Mouse (Mus musculus): ENCODE measurements around the gene Actr8. TPM values are rescaled to one million over a fixed set of nuclear protein-coding genes. Genes with fewer than 3 reads are reported as not detected.

Actr8 gene
- total RNA-seq (2018; cell fraction: chromatin; rRNA removed), result 100 to 1,000 TPM in 9 of 26 experiments, 10 to 100 TPM in 17; 12.9 to 182 (median 71.3) TPM
- total RNA-seq (2018; cell fraction: cytosol; rRNA removed), result 10 to 100 TPM; 10.4 to 30.2 (median 21.8) TPM
- total RNA-seq (2018; cell fraction: nucleus; rRNA removed), result 100 to 1,000 TPM in 2 of 26 experiments, 10 to 100 TPM in 24; 10.4 to 130 (median 36.2) TPM
- polyA plus RNA-seq (2018), result 21.1 to 24.8 TPM (median 22.3 TPM) in 3 replicates

GRCm38 (mm10) chr14:29978254-29979204, at the start of gene Actr8:
TSS of gene Actr8 (plus strand) at chr14:29978337.
- Histone ChIP-seq H3K79me2 (ENCODE audit: inconsistent target) (peaks cover 43% of the 10 kb centered on the region), H3K36me3 (ENCODE audit: inconsistent target) (peaks cover 49% of the 10 kb centered on the region), H3K27ac (peak within 1 kb of the TSS; percentile 66), H3K4me3 (ENCODE audit: inconsistent target) (peak within 1 kb of the TSS; percentile 74)
- under 1% methylated on average over 44 of the region's 44 CpGs for WGBS (ENCODE audit: missing documents)

GRCm38 (mm10) chr14:29928966-29929365, 49.2 kb upstream of the Actr8 start:
- H3K27ac ChIP-seq, result no peak overlapping the region
- H3K79me2 ChIP-seq (ENCODE audit: inconsistent target), result no peaks in the 10 kb centered on the region
- 89% methylated on average over 4 of the region's 4 CpGs for WGBS (ENCODE audit: missing documents)
- H3K36me3 ChIP-seq (ENCODE audit: inconsistent target), result no peaks in the 10 kb centered on the region
- no peak overlapping the region for H3K4me3 ChIP-seq (ENCODE audit: inconsistent target)

DNA sequence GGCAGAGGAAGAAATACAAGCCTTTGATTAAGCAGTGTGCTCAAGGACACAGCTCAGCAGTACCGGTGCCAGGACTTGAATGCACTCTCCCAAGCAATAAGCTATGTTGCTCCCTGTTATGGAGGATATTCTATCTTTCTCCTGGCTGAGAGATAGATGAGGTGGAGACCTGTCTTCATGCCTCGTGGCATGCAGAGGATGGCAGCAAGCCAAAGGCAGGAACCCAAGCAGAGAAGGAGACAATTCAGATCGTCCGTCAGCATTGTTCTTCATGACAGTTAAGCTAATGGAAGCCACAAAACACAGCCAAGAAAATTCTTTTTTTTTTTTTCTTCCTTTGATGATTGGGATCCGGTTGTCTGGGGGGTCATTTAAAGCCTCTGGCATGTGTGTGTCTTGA, 42.6 kb upstream of the Actr8 start:
- Histone ChIP-seq H3K27ac (no peak overlapping the region), H3K79me2 (ENCODE audit: inconsistent target) (no peaks in the 10 kb centered on the region), H3K36me3 (ENCODE audit: inconsistent target) (no peaks in the 10 kb centered on the region), H3K4me3 (ENCODE audit: inconsistent target) (no peak overlapping the region)
- WGBS (ENCODE audit: missing documents), result 84% methylated on average over 5 of the region's 5 CpGs

DNA sequence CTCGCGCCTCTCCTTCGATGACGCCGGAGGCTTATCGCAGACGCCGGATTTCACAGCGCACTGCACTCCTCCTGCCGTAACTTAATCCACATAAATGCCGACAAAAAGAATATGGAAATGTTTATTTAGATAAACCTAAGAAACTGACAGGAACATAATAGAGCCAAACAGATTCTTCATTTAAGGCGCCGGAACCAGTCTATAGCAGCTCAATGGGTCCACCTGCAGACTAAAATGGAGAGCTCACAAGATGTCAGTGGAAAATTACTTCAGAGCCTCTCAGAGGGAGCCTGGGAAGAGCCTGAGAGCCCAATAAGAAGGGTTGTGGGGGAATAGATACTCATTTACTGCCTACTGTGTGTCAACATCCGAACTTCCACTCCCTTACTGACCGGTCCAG, 40.7 kb upstream of the Actr8 start:
- Histone ChIP-seq H3K36me3 (ENCODE audit: inconsistent target) (no peaks in the 10 kb centered on the region), H3K27ac (no peak overlapping the region), H3K4me3 (ENCODE audit: inconsistent target) (no peak overlapping the region), H3K79me2 (ENCODE audit: inconsistent target) (no peaks in the 10 kb centered on the region)
- WGBS (ENCODE audit: missing documents), result 94% methylated on average over 15 of the region's 15 CpGs

DNA sequence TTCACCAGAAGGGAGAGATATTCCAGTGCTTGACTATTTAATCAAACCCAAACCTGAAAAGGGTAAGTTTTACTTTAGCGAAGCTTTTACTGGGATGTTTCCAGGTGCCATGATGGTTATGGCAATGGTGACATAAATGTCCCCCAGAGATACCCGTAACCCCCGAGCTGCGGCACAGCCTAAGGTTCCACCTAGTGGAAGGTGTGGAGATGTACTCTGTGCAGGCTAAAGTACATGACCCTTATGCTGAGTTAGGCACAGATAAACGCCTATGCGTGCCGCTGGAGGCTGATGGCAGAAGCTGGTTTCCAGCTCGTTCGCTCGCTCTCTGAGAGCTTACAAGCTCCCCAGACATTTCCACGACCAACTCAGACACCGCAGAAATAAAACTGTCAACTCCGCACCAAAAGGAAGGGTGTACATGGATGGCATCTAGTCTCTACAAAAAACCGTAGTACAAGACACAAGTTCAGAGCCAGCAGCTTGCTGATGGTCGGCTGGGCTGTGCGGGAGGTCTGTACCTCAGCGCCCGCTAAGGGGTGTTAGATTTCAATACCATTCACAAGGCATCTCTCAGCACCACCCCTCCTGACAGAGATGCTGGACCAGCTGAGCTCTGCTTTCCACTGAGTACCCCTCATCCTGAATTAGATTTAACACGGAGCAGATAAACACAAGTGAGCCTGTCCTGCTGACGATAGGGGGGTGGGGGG, 38.4 kb upstream of the Actr8 start:
- Histone ChIP-seq H3K4me3 (ENCODE audit: inconsistent target) (no peak overlapping the region), H3K27ac (no peak overlapping the region), H3K79me2 (ENCODE audit: inconsistent target) (no peaks in the 10 kb centered on the region), H3K36me3 (ENCODE audit: inconsistent target) (no peaks in the 10 kb centered on the region)
- 66% methylated on average over 19 of the region's 20 CpGs for WGBS (ENCODE audit: missing documents)

DNA sequence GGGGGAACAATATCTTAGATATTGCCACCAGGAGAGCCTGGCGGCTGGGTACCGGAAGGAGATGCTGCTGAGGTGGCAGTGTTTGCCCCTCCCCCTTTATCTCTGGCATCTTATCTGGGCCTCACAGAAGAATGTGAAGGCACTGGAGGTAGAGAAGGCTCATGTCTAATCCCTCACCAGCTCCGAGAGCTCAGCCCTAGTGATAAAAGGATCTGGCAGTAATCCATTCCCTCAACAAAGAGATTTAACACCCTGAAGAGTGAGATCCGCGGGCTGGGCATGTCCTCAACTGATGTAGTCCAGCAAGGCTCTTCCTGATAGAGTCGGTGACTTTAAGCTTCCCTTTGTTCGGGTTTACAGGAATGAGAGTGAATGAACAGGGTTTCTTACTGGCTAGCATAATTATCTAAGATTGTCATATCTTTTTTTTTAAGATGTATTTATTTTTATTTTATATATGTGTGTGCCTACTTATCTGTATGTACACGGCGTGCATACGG, 37.8 kb upstream of the Actr8 start:
- no peaks in the 10 kb centered on the region for H3K36me3 ChIP-seq (ENCODE audit: inconsistent target)
- H3K79me2 ChIP-seq (ENCODE audit: inconsistent target), result no peaks in the 10 kb centered on the region
- no peak overlapping the region for H3K4me3 ChIP-seq (ENCODE audit: inconsistent target)
- no peak overlapping the region for H3K27ac ChIP-seq
- WGBS (ENCODE audit: missing documents), result 40% methylated on average over 10 of the region's 10 CpGs

- Histone ChIP-seq H3K36me3 (ENCODE audit: inconsistent target) (no peaks in the 10 kb centered on the region), H3K79me2 (ENCODE audit: inconsistent target) (no peaks in the 10 kb centered on the region), H3K27ac (no peak overlapping the region), H3K4me3 (ENCODE audit: inconsistent target) (no peak overlapping the region)
- WGBS (ENCODE audit: missing documents), result 32% methylated on average over 2 of the region's 2 CpGs
Observed at GRCm38 (mm10) chr14:29940877-29941276, 37.3 kb upstream of the Actr8 start.

DNA sequence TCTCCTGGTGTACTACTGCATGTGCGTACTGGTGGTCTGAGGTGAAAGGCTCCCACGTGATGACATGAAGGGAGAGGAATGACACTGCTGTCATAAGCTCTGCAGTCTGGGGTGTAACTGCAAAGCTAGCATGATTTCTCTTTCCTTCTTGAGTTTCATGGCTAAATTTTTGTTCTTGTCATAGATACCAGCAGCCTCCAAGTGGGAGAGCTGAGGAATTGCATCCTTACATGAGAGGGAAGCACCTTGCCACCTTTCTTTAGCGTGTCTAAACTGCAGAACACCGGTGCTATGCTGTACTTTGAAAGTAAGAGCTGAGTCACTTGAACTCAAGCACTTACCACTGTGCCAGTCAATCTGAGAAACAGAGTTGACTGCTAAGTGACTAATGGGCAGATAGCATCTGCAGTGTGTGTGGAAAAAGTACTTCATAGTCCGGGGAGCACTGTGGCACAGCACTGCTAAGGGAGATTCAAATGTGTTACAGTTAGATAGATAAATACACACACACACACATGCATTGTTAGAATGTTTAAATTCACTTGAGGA, 31.3 kb upstream of the Actr8 start:
- H3K27ac ChIP-seq, result no peak overlapping the region
- H3K79me2 ChIP-seq (ENCODE audit: inconsistent target), result no peaks in the 10 kb centered on the region
- no peak overlapping the region for H3K4me3 ChIP-seq (ENCODE audit: inconsistent target)
- 69% methylated on average over 5 of the region's 5 CpGs for WGBS (ENCODE audit: missing documents)
- H3K36me3 ChIP-seq (ENCODE audit: inconsistent target), result no peaks in the 10 kb centered on the region

DNA sequence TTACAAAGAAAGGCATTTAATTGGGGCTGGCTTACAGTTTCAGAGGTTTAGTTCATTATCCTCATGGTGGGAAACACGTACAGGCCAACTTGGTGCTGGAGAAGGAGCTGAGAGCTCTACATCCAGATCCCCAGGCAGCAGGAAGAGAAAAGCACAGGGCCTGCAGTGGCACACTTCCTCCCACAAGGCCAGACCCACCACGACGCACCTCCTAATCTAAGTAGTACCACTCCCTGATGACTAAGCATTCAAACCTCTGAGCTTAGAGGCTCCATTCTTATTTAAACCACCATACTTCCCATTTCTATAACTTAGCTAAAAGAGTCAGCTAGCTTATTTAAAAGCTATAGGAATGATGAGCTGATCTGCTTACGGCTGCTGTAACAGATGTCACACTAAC, 27.3 kb upstream of the Actr8 start:
- Histone ChIP-seq H3K4me3 (ENCODE audit: inconsistent target) (no peak overlapping the region), H3K27ac (peak overlapping the region; percentile 63), H3K79me2 (ENCODE audit: inconsistent target) (no peaks in the 10 kb centered on the region), H3K36me3 (ENCODE audit: inconsistent target) (no peaks in the 10 kb centered on the region)
- WGBS (ENCODE audit: missing documents), result 9% methylated on average over 4 of the region's 4 CpGs

DNA sequence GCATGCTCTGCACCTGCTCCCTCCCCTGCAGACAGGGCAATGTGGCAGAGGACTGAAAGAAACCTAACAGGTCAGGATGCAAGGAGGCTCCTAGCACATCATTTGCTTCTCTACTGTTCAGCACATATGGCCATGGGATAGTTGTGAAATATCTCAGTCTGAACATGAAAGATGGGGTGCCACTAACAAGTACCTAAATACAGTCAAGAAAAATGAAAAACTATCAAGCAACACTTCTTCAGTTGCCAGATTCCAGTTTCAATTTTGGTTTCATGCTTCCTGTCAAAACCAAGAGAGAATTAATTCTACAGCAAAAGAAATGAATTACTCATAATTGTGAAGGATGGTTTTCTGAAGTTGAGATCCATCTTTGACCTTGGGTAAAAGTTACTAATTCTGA, 20.7 kb upstream of the Actr8 start:
- Histone ChIP-seq H3K36me3 (ENCODE audit: inconsistent target) (no peaks in the 10 kb centered on the region), H3K4me3 (ENCODE audit: inconsistent target) (no peak overlapping the region), H3K79me2 (ENCODE audit: inconsistent target) (no peaks in the 10 kb centered on the region), H3K27ac (no peak overlapping the region)

DNA sequence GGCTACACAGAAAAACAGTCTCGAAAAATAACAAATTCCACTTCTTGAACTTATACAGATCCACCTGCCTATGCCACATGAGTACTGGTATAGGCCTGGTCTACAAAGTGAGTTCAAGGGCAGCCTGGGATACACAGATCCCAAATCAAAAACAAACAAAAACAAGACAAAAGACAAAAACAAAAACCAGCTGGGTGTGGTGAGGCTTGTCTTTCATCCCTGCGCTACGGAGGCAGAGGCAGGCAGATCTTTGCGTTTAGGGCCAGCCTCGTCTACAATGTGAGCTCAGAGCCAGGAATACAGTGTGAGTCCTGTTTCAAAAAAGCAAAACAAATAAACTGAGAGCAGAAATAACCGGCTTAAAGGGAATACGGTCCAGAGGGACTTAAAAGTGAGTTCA, 10.5 kb upstream of the Actr8 start:
- Histone ChIP-seq H3K27ac (peak overlapping the region; percentile 78), H3K36me3 (ENCODE audit: inconsistent target) (peaks cover 24% of the 10 kb centered on the region), H3K79me2 (ENCODE audit: inconsistent target) (peaks cover 52% of the 10 kb centered on the region), H3K4me3 (ENCODE audit: inconsistent target) (peak overlapping the region; percentile 91)
- WGBS (ENCODE audit: missing documents), result 66% methylated on average over 7 of the region's 7 CpGs

DNA sequence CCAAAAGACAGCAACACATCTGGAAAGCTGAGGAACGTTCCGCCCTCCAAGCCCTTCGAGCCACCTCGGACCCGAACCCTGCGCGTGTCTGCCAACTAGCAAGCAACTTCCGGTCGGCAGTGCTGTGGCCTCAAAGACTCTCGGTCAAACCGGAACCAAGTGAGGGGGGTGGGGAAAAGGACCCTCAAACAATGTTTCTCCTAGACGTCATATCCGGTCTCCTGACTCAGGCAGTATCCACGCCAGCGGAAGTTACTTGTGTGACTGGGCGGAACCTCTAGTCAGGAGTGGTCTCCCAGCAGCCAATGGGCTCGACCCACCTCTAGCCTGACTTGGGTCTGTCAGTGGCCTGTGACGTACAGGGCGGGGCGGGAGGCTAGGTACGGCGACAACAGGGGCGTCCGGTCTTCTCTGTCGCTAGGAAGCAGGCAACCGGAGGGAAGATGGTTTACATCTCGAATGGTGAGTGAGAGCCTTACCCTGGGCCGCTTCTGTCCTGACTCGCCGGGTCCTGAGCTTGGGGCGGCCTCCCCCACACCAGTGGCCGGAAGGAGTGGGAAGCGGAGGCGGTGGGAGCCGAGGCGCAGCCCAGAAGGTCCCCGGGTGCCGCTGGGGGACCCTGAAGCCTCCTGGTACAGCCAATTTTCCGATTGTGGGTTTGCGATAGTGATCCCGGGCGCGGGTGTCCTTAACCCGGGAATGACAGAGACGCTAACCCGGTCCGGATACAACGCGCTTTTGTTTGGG, 9.9 kb upstream of the Actr8 start, which contains the start of gene Selenok:
Gene Selenok (plus strand): TSS at position 234 of the 747 bp plus-strand sequence.
- peak within 1 kb of the TSS; percentile 78 for H3K27ac ChIP-seq
- peaks cover 58% of the 10 kb centered on the region for H3K79me2 ChIP-seq (ENCODE audit: inconsistent target)
- H3K36me3 ChIP-seq (ENCODE audit: inconsistent target), result peaks cover 30% of the 10 kb centered on the region
- H3K4me3 ChIP-seq (ENCODE audit: inconsistent target), result peak within 1 kb of the TSS; percentile 91
- WGBS (ENCODE audit: missing documents), result under 1% methylated on average over 49 of the region's 49 CpGs

- Histone ChIP-seq H3K36me3 (ENCODE audit: inconsistent target) (peaks cover 51% of the 10 kb centered on the region), H3K79me2 (ENCODE audit: inconsistent target) (peaks cover 58% of the 10 kb centered on the region), H3K4me3 (ENCODE audit: inconsistent target) (no peak overlapping the region), H3K27ac (no peak overlapping the region)
- 96% methylated on average over 7 of the region's 7 CpGs for WGBS (ENCODE audit: missing documents)
Observed at GRCm38 (mm10) chr14:29971446-29971845, 6.7 kb upstream of the Actr8 start.

- H3K79me2 ChIP-seq (ENCODE audit: inconsistent target), result peaks cover 58% of the 10 kb centered on the region
- no peak overlapping the region for H3K4me3 ChIP-seq (ENCODE audit: inconsistent target)
- peaks cover 51% of the 10 kb centered on the region for H3K36me3 ChIP-seq (ENCODE audit: inconsistent target)
- 100% methylated on average over 5 of the region's 5 CpGs for WGBS (ENCODE audit: missing documents)
- no peak overlapping the region for H3K27ac ChIP-seq
Observed at GRCm38 (mm10) chr14:29971993-29972392, 6.1 kb upstream of the Actr8 start.

Data from macrophage (primary cell).